Mouse (Mus musculus): ENCODE results near the gene Arpin.

- TF ChIP-seq CTCF (IDR thresholded peaks at IDR 0.05; ENCODE audit: low read depth): no peak
- TF ChIP-seq EP300 (IDR thresholded peaks at IDR 0.05; ENCODE audit: low read depth): no peak
Measured at GRCm38 (mm10) chr7:79975316-79975715, 40.2 kb upstream of the Arpin start.
